Mouse (Mus musculus) heart, embryonic 10.5 days (tissue): ENCODE measurements around the gene Cacna1b. TPM values are rescaled to one million over a fixed set of nuclear protein-coding genes. Genes with fewer than 3 reads are reported as not detected.

Experiments
- DNase-seq: peaks from one replicate; pipeline ENCODE4 v3.0.0-alpha.2; 2017; ENCODE audit warnings: low spot score
- H3K27ac ChIP-seq: fragments of 300-500 bp; sonication (generic); 2 replicates; pipeline ENCODE4 v1.5.1; 2016; ENCODE audit warnings: mild to moderate bottlenecking
- H3K27me3 ChIP-seq: fragments of 300-500 bp; sonication (generic); 2 replicates; pipeline ENCODE4 v1.6.1; 2016; ENCODE audit warnings: mild to moderate bottlenecking; ENCODE audit not compliant: poor library complexity, insufficient read depth, severe bottlenecking
- H3K36me3 ChIP-seq: fragments of 300-500 bp; sonication (generic); 2 replicates; pipeline ENCODE4 v1.6.1; 2016; ENCODE audit warnings: mild to moderate bottlenecking, moderate library complexity
- H3K4me1 ChIP-seq: fragments of 300-500 bp; sonication (generic); 2 replicates; pipeline ENCODE4 v1.6.1; 2016; ENCODE audit warnings: mild to moderate bottlenecking
- H3K4me3 ChIP-seq: fragments of 300-500 bp; sonication (generic); 2 replicates; pipeline ENCODE4 v1.5.1; 2016; ENCODE audit warnings: mild to moderate bottlenecking, moderate library complexity
- H3K9me3 ChIP-seq: fragments of 300-500 bp; sonication (generic); 2 replicates; pipeline ENCODE4 v1.6.1; 2016; ENCODE audit warnings: mild to moderate bottlenecking, moderate library complexity
- WGBS: fragments of 180-500 bp; shearing (Covaris S2); methylation state at CpG from one replicate; pipeline ENCODE4 v1.1.7; 2016; 5-methylcytosine and 5-hydroxymethylcytosine counted together
- polyA plus RNA-seq: library from polyadenylated mRNA; unstranded; fragments of >200 nt; fragmentation: Nextera tagmentation; extraction: Ambion mirVana; gene quantifications from 2 replicates; pipeline ENCODE4 v1.2.1, GENCODE M21; 2016

Gene Cacna1b
- polyA plus RNA-seq, 1 experiment from 2014 or later, result 0.57 TPM

GRCm38 (mm10) chr2:24762446-24762960 is 449 bp downstream of the Cacna1b start:
- no peak overlapping the region for H3K27ac ChIP-seq
- peaks cover 18% of the 10 kb centered on the region for H3K4me1 ChIP-seq
- peak overlapping the region; percentile 74 for H3K4me3 ChIP-seq
- DNase-seq, result no peak
- no peaks in the 10 kb centered on the region for H3K9me3 ChIP-seq
- WGBS, result under 1% methylated on average over 52 of the region's 52 CpGs
- peaks cover 47% of the 10 kb centered on the region for H3K27me3 ChIP-seq
- H3K36me3 ChIP-seq, result no peaks in the 10 kb centered on the region

GRCm38 (mm10) chr2:24761923-24762445 is 968 bp downstream of the Cacna1b start:
- DNase-seq, result peak; percentile 82
- Histone ChIP-seq H3K4me3 (peak overlapping the region; percentile 74), H3K27me3 (peaks cover 47% of the 10 kb centered on the region), H3K36me3 (no peaks in the 10 kb centered on the region), H3K9me3 (no peaks in the 10 kb centered on the region), H3K4me1 (peaks cover 18% of the 10 kb centered on the region), H3K27ac (no peak overlapping the region)
- WGBS, result 1% methylated on average over 35 of the region's 35 CpGs

- Histone ChIP-seq H3K4me1 (no peaks in the 10 kb centered on the region), H3K27ac (no peak overlapping the region), H3K9me3 (no peaks in the 10 kb centered on the region), H3K4me3 (no peak overlapping the region), H3K36me3 (no peaks in the 10 kb centered on the region), H3K27me3 (peaks cover 8% of the 10 kb centered on the region; the same call in 1 of the 2 replicates)
- no peak for DNase-seq
- 88% methylated on average over 1 of the region's 1 CpGs for WGBS
Observed at GRCm38 (mm10) chr2:24755276-24755675, 7.7 kb downstream of the Cacna1b start.

- 69% methylated on average over 4 of the region's 4 CpGs for WGBS
- Histone ChIP-seq H3K27me3 (no peaks in the 10 kb centered on the region), H3K36me3 (no peaks in the 10 kb centered on the region), H3K9me3 (no peaks in the 10 kb centered on the region), H3K27ac (no peak overlapping the region), H3K4me1 (no peaks in the 10 kb centered on the region), H3K4me3 (no peak overlapping the region)
- no peak for DNase-seq
Observed at GRCm38 (mm10) chr2:24752599-24752998, 10.4 kb downstream of the Cacna1b start.

DNA sequence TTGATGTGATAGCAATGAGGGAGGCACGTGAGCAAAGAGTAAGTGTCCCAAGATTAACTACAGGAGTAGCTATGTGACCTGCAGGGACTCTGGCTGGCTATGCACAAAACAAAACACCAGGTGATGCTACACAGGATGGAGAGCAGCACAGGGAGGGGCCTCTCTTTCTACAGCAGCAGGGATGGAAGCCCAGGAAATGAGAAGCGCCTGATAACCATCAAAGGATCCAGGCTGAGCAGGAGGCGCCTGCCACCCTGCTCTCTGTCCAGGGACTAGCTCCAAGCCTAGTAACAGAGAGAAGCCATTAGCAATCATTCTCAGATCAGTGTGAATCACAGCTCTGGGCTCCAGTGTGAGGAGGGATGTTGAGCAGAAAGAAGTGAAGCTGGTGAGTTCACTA is 12.9 kb downstream of the Cacna1b start:
- Histone ChIP-seq H3K4me3 (no peak overlapping the region), H3K4me1 (no peaks in the 10 kb centered on the region), H3K27ac (no peak overlapping the region), H3K36me3 (no peaks in the 10 kb centered on the region), H3K9me3 (no peaks in the 10 kb centered on the region), H3K27me3 (no peaks in the 10 kb centered on the region)
- 37% methylated on average over 3 of the region's 3 CpGs for WGBS
- DNase-seq, result no peak

DNA sequence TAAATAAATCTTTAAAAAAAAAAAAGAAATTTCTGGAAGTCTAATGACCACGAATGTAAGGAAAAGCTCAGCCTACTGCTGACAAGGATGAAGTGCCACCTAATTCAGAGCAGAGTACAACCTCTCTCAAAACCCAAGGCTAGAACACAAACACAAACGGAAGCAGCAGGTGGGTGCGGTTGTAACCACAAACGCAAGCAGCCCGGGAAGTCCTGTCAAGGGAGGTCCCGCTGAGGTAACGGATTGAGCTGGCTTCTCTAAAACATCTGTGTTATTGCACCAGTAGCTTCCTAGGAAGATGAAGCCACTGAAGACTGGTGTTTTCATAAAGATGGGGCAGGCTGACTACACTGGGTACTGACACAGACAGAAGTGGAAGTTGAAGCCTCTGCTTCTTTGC is 15.1 kb downstream of the Cacna1b start:
- no peak for DNase-seq
- no peak overlapping the region for H3K4me3 ChIP-seq
- no peaks in the 10 kb centered on the region for H3K9me3 ChIP-seq
- no peaks in the 10 kb centered on the region for H3K36me3 ChIP-seq
- no peaks in the 10 kb centered on the region for H3K4me1 ChIP-seq
- no peaks in the 10 kb centered on the region for H3K27me3 ChIP-seq
- 73% methylated on average over 7 of the region's 7 CpGs for WGBS
- no peak overlapping the region for H3K27ac ChIP-seq

- Histone ChIP-seq H3K9me3 (no peaks in the 10 kb centered on the region), H3K36me3 (no peaks in the 10 kb centered on the region), H3K27ac (no peak overlapping the region), H3K4me3 (no peak overlapping the region), H3K4me1 (no peaks in the 10 kb centered on the region), H3K27me3 (no peaks in the 10 kb centered on the region)
- no peak for DNase-seq
- WGBS, result 86% methylated on average over 5 of the region's 5 CpGs
Observed at GRCm38 (mm10) chr2:24739701-24740100, 23.3 kb downstream of the Cacna1b start.

DNA sequence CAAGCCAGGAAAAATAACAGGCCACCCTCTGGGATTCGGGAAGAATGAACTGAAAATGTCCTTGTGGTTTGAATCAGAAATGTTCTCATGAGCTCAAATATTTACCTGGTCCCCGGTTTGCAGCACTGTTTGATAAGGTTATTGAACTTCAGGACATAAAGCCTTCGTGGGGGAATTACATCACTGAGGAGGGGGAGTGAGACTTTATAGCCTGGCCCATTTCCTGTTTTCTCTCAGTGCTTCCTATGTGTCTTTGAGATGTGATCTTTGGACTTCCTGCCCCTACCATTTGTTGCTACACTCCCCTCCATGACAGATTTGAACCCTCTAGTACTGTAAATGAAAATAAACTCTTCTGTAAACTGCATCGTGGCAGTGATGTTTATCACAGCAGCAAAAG is 29.8 kb downstream of the Cacna1b start:
- WGBS, result 66% methylated on average over 4 of the region's 4 CpGs
- no peak for DNase-seq
- Histone ChIP-seq H3K36me3 (no peaks in the 10 kb centered on the region), H3K4me3 (no peak overlapping the region), H3K9me3 (no peaks in the 10 kb centered on the region), H3K27ac (no peak overlapping the region), H3K4me1 (no peaks in the 10 kb centered on the region), H3K27me3 (no peaks in the 10 kb centered on the region)

GRCm38 (mm10) chr2:24725865-24726264 is 37.1 kb downstream of the Cacna1b start:
- H3K9me3 ChIP-seq, result no peaks in the 10 kb centered on the region
- no peak overlapping the region for H3K27ac ChIP-seq
- no peaks in the 10 kb centered on the region for H3K4me1 ChIP-seq
- H3K36me3 ChIP-seq, result no peaks in the 10 kb centered on the region
- no peak overlapping the region for H3K4me3 ChIP-seq
- 79% methylated on average over 4 of the region's 4 CpGs for WGBS
- DNase-seq, result peak; percentile 31
- H3K27me3 ChIP-seq, result no peaks in the 10 kb centered on the region

GRCm38 (mm10) chr2:24719645-24720379 is 43.1 kb downstream of the Cacna1b start:
- Histone ChIP-seq H3K27me3 (no peaks in the 10 kb centered on the region), H3K4me1 (no peaks in the 10 kb centered on the region), H3K27ac (no peak overlapping the region), H3K9me3 (no peaks in the 10 kb centered on the region), H3K4me3 (no peak overlapping the region), H3K36me3 (no peaks in the 10 kb centered on the region)
- DNase-seq, result peak; percentile 71
- 84% methylated on average over 14 of the region's 14 CpGs for WGBS

DNA sequence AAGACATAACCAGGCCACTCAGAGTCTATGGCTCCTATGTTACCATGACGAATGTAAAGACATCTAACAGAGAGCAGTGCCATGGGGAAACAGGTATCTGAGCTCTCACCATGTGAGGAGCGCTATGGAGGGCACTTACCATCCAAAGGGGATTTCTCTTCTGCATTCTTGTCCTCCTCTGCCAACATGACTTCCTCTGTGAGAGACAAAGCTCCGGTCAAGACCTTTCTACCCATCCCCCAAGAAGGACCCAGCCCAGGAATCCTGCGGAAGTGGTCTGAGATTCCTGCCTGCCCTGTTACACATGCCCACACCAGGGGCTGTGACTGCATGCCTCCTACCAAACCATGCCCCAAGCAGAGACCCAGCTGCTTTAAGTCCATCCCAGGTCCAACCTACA is 44.0 kb downstream of the Cacna1b start:
- Histone ChIP-seq H3K9me3 (no peaks in the 10 kb centered on the region), H3K27ac (no peak overlapping the region), H3K27me3 (no peaks in the 10 kb centered on the region), H3K36me3 (no peaks in the 10 kb centered on the region), H3K4me3 (no peak overlapping the region), H3K4me1 (no peaks in the 10 kb centered on the region)
- 77% methylated on average over 4 of the region's 4 CpGs for WGBS
- peak; percentile 68 for DNase-seq

- 67% methylated on average over 7 of the region's 7 CpGs for WGBS
- Histone ChIP-seq H3K36me3 (no peaks in the 10 kb centered on the region), H3K27ac (no peak overlapping the region), H3K27me3 (no peaks in the 10 kb centered on the region), H3K9me3 (no peaks in the 10 kb centered on the region), H3K4me1 (no peaks in the 10 kb centered on the region), H3K4me3 (no peak overlapping the region)
- DNase-seq, result peak; percentile 59
Observed at GRCm38 (mm10) chr2:24717963-24718362, 45.0 kb downstream of the Cacna1b start.

GRCm38 (mm10) chr2:24717461-24717860 is 45.5 kb downstream of the Cacna1b start:
- H3K27me3 ChIP-seq, result no peaks in the 10 kb centered on the region
- H3K27ac ChIP-seq, result no peak overlapping the region
- no peak overlapping the region for H3K4me3 ChIP-seq
- no peaks in the 10 kb centered on the region for H3K9me3 ChIP-seq
- no peaks in the 10 kb centered on the region for H3K4me1 ChIP-seq
- no peaks in the 10 kb centered on the region for H3K36me3 ChIP-seq
- DNase-seq, result peak; percentile 42
- WGBS, result 81% methylated on average over 4 of the region's 4 CpGs
